27 mouse cellular contexts compared by ENCODE assay signal in the genomic region with DNA sequence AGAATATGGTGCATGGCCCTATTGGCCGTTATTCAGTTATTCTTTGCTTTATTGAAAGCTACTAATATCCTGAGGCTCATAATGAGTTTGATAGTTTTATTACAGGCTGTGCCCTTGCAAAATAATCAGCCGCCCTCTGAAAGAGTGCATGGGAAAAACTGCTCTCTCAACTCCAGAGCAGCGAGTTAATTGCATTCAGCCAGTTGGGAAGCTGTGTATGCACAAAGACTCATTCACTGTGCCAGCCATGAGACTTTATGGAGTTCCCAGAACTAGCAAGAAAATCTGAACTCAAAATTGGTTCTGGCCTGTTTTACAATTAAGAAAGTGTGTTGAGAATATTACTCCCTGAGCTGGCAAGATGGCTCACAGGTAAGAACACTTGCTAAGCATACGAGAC. TPM values are rescaled to one million over a fixed set of nuclear protein-coding genes. Genes with fewer than 3 reads are reported as not detected.
DNase-seq lines count a peak whose midpoint lies in the region; ATAC-seq and TF ChIP-seq lines count a peak whose summit lies in the region.
"Had no signal": no experiment of that assay in that cellular context is flagged by ENCODE, and none has a peak within 500 bp of the region (broad histone marks: within the 10 kb centered on the region; RNA-seq: fewer than 3 reads in every experiment).

No protein-coding gene starts in this region.

- no peak overlapping the region for H3K4me2 ChIP-seq in hindbrain, embryonic 16.5 days (ENCODE audit: low read length)
- H3K4me2 ChIP-seq in hindbrain, embryonic 12.5 days (replicated peaks) = no peak overlapping the region
- no peak overlapping the region for H3K4me2 ChIP-seq in midbrain, postnatal 0 days (ENCODE audit: low read depth, low read length, poor library complexity, severe bottlenecking)
- no peak overlapping the region for H3K4me2 ChIP-seq in midbrain, embryonic 14.5 days (ENCODE audit: low read length)
- no peak overlapping the region for H3K4me2 ChIP-seq in forebrain, embryonic 16.5 days (ENCODE audit: low read length)
- no peak overlapping the region for H3K4me2 ChIP-seq in liver, postnatal 0 days (ENCODE audit: low read depth, low read length)
- H3K4me2 ChIP-seq: embryonic facial prominence, embryonic 15.5 days; heart, embryonic 12.5 days; liver, embryonic 13.5 days; lung, embryonic 14.5 days; midbrain, embryonic 12.5 days; neural tube, embryonic 12.5 days had no signal

- no peak overlapping the region for H3K9ac ChIP-seq in hindbrain, embryonic 16.5 days (ENCODE audit: low read depth, low read length)
- no peak overlapping the region for H3K9ac ChIP-seq in hindbrain, embryonic 12.5 days
- H3K9ac ChIP-seq in midbrain, postnatal 0 days (replicated peaks; ENCODE audit: low read length, poor library complexity, severe bottlenecking) = no peak overlapping the region
- H3K9ac ChIP-seq in midbrain, embryonic 14.5 days (replicated peaks; ENCODE audit: low read length) = no peak overlapping the region
- no peak overlapping the region for H3K9ac ChIP-seq in forebrain, embryonic 16.5 days (replicated peaks; ENCODE audit: low read depth, low read length)
- no peak overlapping the region for H3K9ac ChIP-seq in liver, postnatal 0 days (replicated peaks)
- H3K9ac ChIP-seq: embryonic facial prominence, embryonic 15.5 days; heart, embryonic 12.5 days; liver, embryonic 13.5 days; lung, embryonic 14.5 days; midbrain, embryonic 12.5 days; neural tube, embryonic 12.5 days had no signal

- no peak for TF ChIP-seq EP300 in liver, postnatal 0 days (IDR thresholded peaks at IDR 0.05; ENCODE audit: low read depth)

- no peaks in the 10 kb centered on the region for H3K27me3 ChIP-seq in hindbrain, embryonic 16.5 days (replicated peaks; ENCODE audit: control insufficient read depth, insufficient read depth, low read length)
- no peaks in the 10 kb centered on the region for H3K27me3 ChIP-seq in hindbrain, embryonic 12.5 days
- H3K27me3 ChIP-seq in midbrain, postnatal 0 days (ENCODE audit: insufficient read depth, low read length) = no peaks in the 10 kb centered on the region
- no peaks in the 10 kb centered on the region for H3K27me3 ChIP-seq in midbrain, embryonic 14.5 days (ENCODE audit: control insufficient read depth, insufficient read depth, low read length)
- no peaks in the 10 kb centered on the region for H3K27me3 ChIP-seq in forebrain, embryonic 16.5 days (replicated peaks; ENCODE audit: control insufficient read depth, insufficient read depth, low read length)
- H3K27me3 ChIP-seq in liver, postnatal 0 days (ENCODE audit: insufficient read depth, low read length) = no peaks in the 10 kb centered on the region
- H3K27me3 ChIP-seq: embryonic facial prominence, embryonic 15.5 days; heart, embryonic 12.5 days; liver, embryonic 13.5 days; midbrain, embryonic 12.5 days; neural tube, embryonic 12.5 days had no signal

- H3K4me3 ChIP-seq in hindbrain, embryonic 16.5 days (ENCODE audit: low read length) = no peak overlapping the region
- H3K4me3 ChIP-seq in hindbrain, embryonic 12.5 days = no peak overlapping the region
- H3K4me3 ChIP-seq in midbrain, postnatal 0 days (ENCODE audit: low read depth, low read length) = no peak overlapping the region
- no peak overlapping the region for H3K4me3 ChIP-seq in midbrain, embryonic 14.5 days (replicated peaks; ENCODE audit: low read depth, low read length)
- H3K4me3 ChIP-seq in forebrain, embryonic 16.5 days (replicated peaks; ENCODE audit: low read length) = no peak overlapping the region
- H3K4me3 ChIP-seq in liver, postnatal 0 days (ENCODE audit: low read depth, low read length) = no peak overlapping the region
- H3K4me3 ChIP-seq: embryonic facial prominence, embryonic 15.5 days; heart, embryonic 12.5 days; hindbrain, embryonic 10.5 days; liver, embryonic 13.5 days; midbrain, embryonic 12.5 days; neural tube, embryonic 12.5 days had no signal

- no peak overlapping the region for H3K27ac ChIP-seq in hindbrain, embryonic 16.5 days (ENCODE audit: low read depth, low read length)
- H3K27ac ChIP-seq in hindbrain, embryonic 12.5 days = no peak overlapping the region
- H3K27ac ChIP-seq in midbrain, postnatal 0 days (ENCODE audit: low read depth, low read length) = no peak overlapping the region
- no peak overlapping the region for H3K27ac ChIP-seq in midbrain, embryonic 14.5 days (replicated peaks; ENCODE audit: low read depth, low read length)
- no peak overlapping the region for H3K27ac ChIP-seq in forebrain, embryonic 16.5 days (ENCODE audit: low read length)
- H3K27ac ChIP-seq in liver, postnatal 0 days (ENCODE audit: low read depth) = no peak overlapping the region
- H3K27ac ChIP-seq: embryonic facial prominence, embryonic 15.5 days; hindbrain, embryonic 10.5 days; liver, embryonic 13.5 days; midbrain, embryonic 12.5 days; neural tube, embryonic 12.5 days had no signal

- DNase-seq in midbrain, postnatal 0 days (ENCODE audit: low spot score) = peak; percentile 37
- no peak for DNase-seq in midbrain, embryonic 14.5 days
- DNase-seq in adrenal gland, adult 2 months = no peak
- DNase-seq in liver, postnatal 0 days = no peak
- DNase-seq: adrenal gland, postnatal 10 days; cerebellum, adult 9-10 months; gastrocnemius, postnatal 25 days; heart, adult 18-20 months; heart, postnatal 10 days; kidney, postnatal 10 days; layer of hippocampus, postnatal 36 days; liver, embryonic 13.5 days; lung, embryonic 14.5 days; right cerebral cortex, adult 18-20 months; right cerebral cortex, postnatal 4 days; thymus, postnatal 25 days had no signal

- H3K4me1 ChIP-seq in hindbrain, embryonic 16.5 days (ENCODE audit: control insufficient read depth, insufficient read depth, low read depth, low read length) = no peaks in the 10 kb centered on the region
- H3K4me1 ChIP-seq in hindbrain, embryonic 12.5 days = no peaks in the 10 kb centered on the region
- no peaks in the 10 kb centered on the region for H3K4me1 ChIP-seq in midbrain, postnatal 0 days (ENCODE audit: insufficient read depth, low read length)
- no peaks in the 10 kb centered on the region for H3K4me1 ChIP-seq in midbrain, embryonic 14.5 days (ENCODE audit: control insufficient read depth, insufficient read depth, low read length)
- no peaks in the 10 kb centered on the region for H3K4me1 ChIP-seq in forebrain, embryonic 16.5 days (replicated peaks; ENCODE audit: control insufficient read depth, insufficient read depth, low read length)
- no peaks in the 10 kb centered on the region for H3K4me1 ChIP-seq in liver, postnatal 0 days (ENCODE audit: insufficient read depth)
- H3K4me1 ChIP-seq: embryonic facial prominence, embryonic 15.5 days; heart, embryonic 12.5 days; hindbrain, embryonic 10.5 days; liver, embryonic 13.5 days; midbrain, embryonic 12.5 days; neural tube, embryonic 12.5 days had no signal

- TF ChIP-seq CTCF in midbrain, postnatal 0 days (IDR thresholded peaks at IDR 0.05) = no peak
- no peak for TF ChIP-seq CTCF in liver, postnatal 0 days (IDR thresholded peaks at IDR 0.05; ENCODE audit: low read depth)

- no peaks in the 10 kb centered on the region for H3K9me3 ChIP-seq in hindbrain, embryonic 16.5 days (ENCODE audit: control insufficient read depth, low read length)
- H3K9me3 ChIP-seq in hindbrain, embryonic 12.5 days (replicated peaks) = no peaks in the 10 kb centered on the region
- no peaks in the 10 kb centered on the region for H3K9me3 ChIP-seq in midbrain, postnatal 0 days (ENCODE audit: low read length)
- no peaks in the 10 kb centered on the region for H3K9me3 ChIP-seq in midbrain, embryonic 14.5 days (ENCODE audit: control insufficient read depth, low read length)
- H3K9me3 ChIP-seq in forebrain, embryonic 16.5 days (ENCODE audit: control insufficient read depth, low read length) = no peaks in the 10 kb centered on the region
- H3K9me3 ChIP-seq in liver, postnatal 0 days (ENCODE audit: low read length) = no peaks in the 10 kb centered on the region
- H3K9me3 ChIP-seq: embryonic facial prominence, embryonic 15.5 days; heart, embryonic 12.5 days; hindbrain, embryonic 10.5 days; liver, embryonic 13.5 days; midbrain, embryonic 12.5 days; neural tube, embryonic 12.5 days had no signal

- 72% methylated on average over 4 of the region's 4 CpGs for WGBS in hindbrain, embryonic 16.5 days
- 87% methylated on average over 4 of the region's 4 CpGs for WGBS in hindbrain, embryonic 12.5 days
- WGBS in midbrain, postnatal 0 days = 80% methylated on average over 4 of the region's 4 CpGs
- 86% methylated on average over 4 of the region's 4 CpGs for WGBS in midbrain, embryonic 14.5 days
- WGBS in forebrain, embryonic 16.5 days = 34% methylated on average over 4 of the region's 4 CpGs
- 73% methylated on average over 4 of the region's 4 CpGs for WGBS in liver, postnatal 0 days (ENCODE audit: insufficient replicate concordance)

- no peaks in the 10 kb centered on the region for H3K36me3 ChIP-seq in hindbrain, embryonic 16.5 days (ENCODE audit: control insufficient read depth, insufficient read depth, low read length)
- H3K36me3 ChIP-seq in hindbrain, embryonic 12.5 days = no peaks in the 10 kb centered on the region
- H3K36me3 ChIP-seq in midbrain, postnatal 0 days (ENCODE audit: insufficient read depth, low read length) = no peaks in the 10 kb centered on the region
- H3K36me3 ChIP-seq in midbrain, embryonic 14.5 days (ENCODE audit: control insufficient read depth, insufficient read depth, low read length) = no peaks in the 10 kb centered on the region
- no peaks in the 10 kb centered on the region for H3K36me3 ChIP-seq in forebrain, embryonic 16.5 days (ENCODE audit: control insufficient read depth, insufficient read depth)
- H3K36me3 ChIP-seq in liver, postnatal 0 days (replicated peaks; ENCODE audit: insufficient read depth, low read length) = no peaks in the 10 kb centered on the region
- H3K36me3 ChIP-seq: embryonic facial prominence, embryonic 15.5 days; heart, embryonic 12.5 days; hindbrain, embryonic 10.5 days; liver, embryonic 13.5 days; midbrain, embryonic 12.5 days; neural tube, embryonic 12.5 days had no signal

- ATAC-seq in hindbrain, embryonic 16.5 days = peak; percentile 61
- no peak for ATAC-seq in hindbrain, embryonic 12.5 days (ENCODE audit: low FRiP score)
- no peak for ATAC-seq in midbrain, postnatal 0 days (ENCODE audit: low FRiP score)
- no peak for ATAC-seq in midbrain, embryonic 14.5 days (ENCODE audit: low FRiP score, low TSS enrichment)
- ATAC-seq in forebrain, embryonic 16.5 days = 0 out of 2 replicates have a peak, but pooled peaks have one; percentile 38
- no peak for ATAC-seq in liver, postnatal 0 days
- ATAC-seq: activated CD4-positive, CD25-positive, alpha-beta regulatory T cell, adult 4 months; inflammation-experienced regulatory T-cells, adult 6 months had no signal

RNA-seq across cellular contexts. Expression of a gene that starts 12.5 kb away (rescaled TPM):
- 5.3 and 5.8 TPM in 2 replicates for polyA plus RNA-seq in hindbrain, embryonic 16.5 days (2015; fragmentation: Nextera tagmentation; extraction: Ambion mirVana)
- 2.1 and 2.6 TPM in 2 replicates for polyA plus RNA-seq in hindbrain, embryonic 12.5 days (2016; fragmentation: Nextera tagmentation; extraction: Ambion mirVana)
- 11.4 and 16.4 TPM in 2 replicates for total RNA-seq in midbrain, postnatal 0 days (2014; rRNA removed)
- 2.8 and 3.0 TPM in 2 replicates for polyA plus RNA-seq in midbrain, postnatal 0 days (2015; fragmentation: Nextera tagmentation; extraction: Ambion mirVana)
- polyA plus RNA-seq in midbrain, embryonic 14.5 days (2014; fragmentation: Nextera tagmentation; extraction: Ambion mirVana) = 2.4 and 3.0 TPM in 2 replicates
- 1.4 and 1.7 TPM in 2 replicates for polyA plus RNA-seq in forebrain, embryonic 16.5 days (2015; fragmentation: Nextera tagmentation; extraction: Ambion mirVana)
- total RNA-seq in adrenal gland, adult 2 months (2021) = 1 to 10 TPM; 2.8 to 3.0 TPM
- polyA plus RNA-seq in adrenal gland, adult 2 months (2012; rRNA removed) = 0.15 and 0.43 TPM in 2 replicates
- polyA plus RNA-seq in liver, postnatal 0 days (2015; fragmentation: Nextera tagmentation; extraction: Ambion mirVana) = 0.27 and 0.40 TPM in 2 replicates
- total RNA-seq: MEL had no signal
- polyA plus RNA-seq: activated CD4-positive, CD25-positive, alpha-beta regulatory T cell, adult 4 months had no signal

Comparison
In these comparisons a context has a peak if more than half of its experiments do, and no peak if none do; other contexts are left out.
1. ATAC-seq: peak in hindbrain, embryonic 16.5 days (single experiment) and forebrain, embryonic 16.5 days (single experiment); none in hindbrain, embryonic 12.5 days (single experiment), midbrain, postnatal 0 days (single experiment), midbrain, embryonic 14.5 days (single experiment) and liver, postnatal 0 days (single experiment).